Mouse (Mus musculus) kidney, adult 2 months (tissue): ENCODE measurements around the gene Uhrf1. TPM values are rescaled to one million over a fixed set of nuclear protein-coding genes. Genes with fewer than 3 reads are reported as not detected.

ENCODE experiments used
- DNase-seq: peaks from one replicate; pipeline ENCODE4 v3.0.0; 2021
- H3K27ac ChIP-seq: fragments of 200-500 bp; 2 replicates; pipeline ENCODE4 v1.5.1; 2012; ENCODE audit warnings: low read depth, low read length, control low read depth, inconsistent platforms; ENCODE audit not compliant: insufficient read depth
- H3K27me3 ChIP-seq: fragments of 200-500 bp; replicated peaks from 2 replicates; pipeline ENCODE4 v1.6.1; 2012; ENCODE audit warnings: mild to moderate bottlenecking, moderate library complexity, low read length, inconsistent platforms; ENCODE audit not compliant: control insufficient read depth, insufficient read depth
- H3K36me3 ChIP-seq: fragments of 200-500 bp; 2 replicates; pipeline ENCODE4 v1.6.1; 2012; ENCODE audit warnings: mild to moderate bottlenecking, moderate library complexity, low read length, inconsistent platforms; ENCODE audit not compliant: control insufficient read depth, insufficient read depth
- H3K4me1 ChIP-seq: fragments of 200-500 bp; 2 replicates; pipeline ENCODE4 v1.6.1; 2011; ENCODE audit warnings: low read length; ENCODE audit not compliant: control insufficient read depth, insufficient read depth
- H3K4me3 ChIP-seq: fragments of 200-500 bp; 2 replicates; pipeline ENCODE4 v1.5.1; 2011; ENCODE audit warnings: mild to moderate bottlenecking, low read depth, low read length, control low read depth; ENCODE audit not compliant: insufficient read depth
- CTCF ChIP-seq: fragments of 200-500 bp; conservative IDR thresholded peaks from 2 replicates; pipeline ENCODE4 v1.5.1; 2011; ENCODE audit warnings: low read depth, mild to moderate bottlenecking, control low read depth, low read length, moderate library complexity, mixed read lengths; ENCODE audit not compliant: insufficient read depth, insufficient read length
- POLR2A ChIP-seq: fragments of 200-500 bp; IDR thresholded peaks from one replicate; pipeline ENCODE4 v1.6.1; 2011; ENCODE audit warnings: low read depth, low read length, control low read depth
- WGBS: fragments of 180-500 bp; shearing (Covaris S2); methylation state at CpG from one replicate; pipeline ENCODE4 v1.1.7; 2018; 5-methylcytosine and 5-hydroxymethylcytosine counted together
- polyA plus RNA-seq: library from polyadenylated mRNA; depleted of rRNA; stranded (reverse); fragments of >200 nt; gene quantifications from 2 replicates; pipeline ENCODE4 v1.2.3, GENCODE M21; 2012; rRNA removed

Gene Uhrf1
- polyA plus RNA-seq, 1 experiment, result 2.3 TPM

GRCm38 (mm10) chr17:56368291-56368790 lies 65.2 kb downstream of the Uhrf1 start:
- H3K4me3 ChIP-seq, result no peak overlapping the region
- TF ChIP-seq POLR2A, result no peak
- no peak for TF ChIP-seq CTCF
- DNase-seq, result no peak
- 85% methylated on average over 6 of the region's 6 CpGs for WGBS
- H3K27ac ChIP-seq, result no peak overlapping the region
- H3K36me3 ChIP-seq, result no peaks in the 10 kb centered on the region
- 0 out of 2 replicates have a peak, but pooled peaks cover 5% of the 10 kb centered on the region for H3K4me1 ChIP-seq
- H3K27me3 ChIP-seq, result no peaks in the 10 kb centered on the region

- Histone ChIP-seq H3K36me3 (no peaks in the 10 kb centered on the region), H3K4me3 (no peak overlapping the region), H3K27ac (no peak overlapping the region), H3K27me3 (no peaks in the 10 kb centered on the region), H3K4me1 (0 out of 2 replicates have a peak, but pooled peaks cover 5% of the 10 kb centered on the region)
- WGBS, result 93% methylated on average over 3 of the region's 3 CpGs
- TF ChIP-seq POLR2A (no peak), CTCF (no peak)
- no peak for DNase-seq
These were observed 67.0 kb downstream of the Uhrf1 start for GRCm38 (mm10) chr17:56370090-56370489.

- Histone ChIP-seq H3K36me3 (no peaks in the 10 kb centered on the region), H3K27me3 (no peaks in the 10 kb centered on the region)
- 77% methylated on average over 15 of the region's 15 CpGs for WGBS
These were observed 68.0 kb downstream of the Uhrf1 start for GRCm38 (mm10) chr17:56371029-56371660.

GRCm38 (mm10) chr17:56372109-56372508 lies 69.0 kb downstream of the Uhrf1 start:
- 68% methylated on average over 4 of the region's 4 CpGs for WGBS
- Histone ChIP-seq H3K4me3 (no peak overlapping the region), H3K4me1 (no peaks in the 10 kb centered on the region), H3K27me3 (no peaks in the 10 kb centered on the region), H3K27ac (no peak overlapping the region), H3K36me3 (no peaks in the 10 kb centered on the region)
- DNase-seq, result no peak
- TF ChIP-seq POLR2A (no peak), CTCF (no peak)

More at GRCm38 (mm10) chr17:56371029-56371660, 68.0 kb downstream of the Uhrf1 start:
- no peaks in the 10 kb centered on the region for H3K4me1 ChIP-seq
- DNase-seq, result no peak
- H3K27ac ChIP-seq, result no peak overlapping the region
- TF ChIP-seq CTCF (no peak), POLR2A (no peak)
- no peak overlapping the region for H3K4me3 ChIP-seq

Other genes starting within 250 kb of the Uhrf1 start
- 75.6 and 90.3 TPM in 2 replicates for gene Ubxn6, start 228.3 kb upstream of the Uhrf1 start, polyA plus RNA-seq
- 29.1 and 33.5 TPM in 2 replicates for gene Hdgfl2, start 223.7 kb upstream of the Uhrf1 start, polyA plus RNA-seq
- 14.4 and 23.3 TPM in 2 replicates for gene Plin4, start 193.5 kb upstream of the Uhrf1 start, polyA plus RNA-seq
- 8.4 and 10.1 TPM in 2 replicates for gene Plin5, start 185.7 kb upstream of the Uhrf1 start, polyA plus RNA-seq
- gene Lrg1, start 181.3 kb upstream of the Uhrf1 start, polyA plus RNA-seq, result 9.9 and 16.1 TPM in 2 replicates
- gene Sema6b, start 163.0 kb upstream of the Uhrf1 start, polyA plus RNA-seq, result 3.8 and 4.1 TPM in 2 replicates
- gene Tnfaip8l1, start 140.8 kb upstream of the Uhrf1 start, polyA plus RNA-seq, result 1.7 and 2.7 TPM in 2 replicates
- 60.6 and 71.7 TPM in 2 replicates for gene Mydgf, start 119.4 kb upstream of the Uhrf1 start, polyA plus RNA-seq
- gene Dpp9, start 84.4 kb upstream of the Uhrf1 start, polyA plus RNA-seq, result 35.6 and 40.9 TPM in 2 replicates
- gene Fem1a, start 46.5 kb upstream of the Uhrf1 start, polyA plus RNA-seq, result 23.7 and 28.2 TPM in 2 replicates
- 33.3 and 34.7 TPM in 2 replicates for gene Ticam1, start 26.5 kb upstream of the Uhrf1 start, polyA plus RNA-seq
- gene Plin3, start 10.4 kb upstream of the Uhrf1 start, polyA plus RNA-seq, result 34.8 and 43.1 TPM in 2 replicates
- gene Arrdc5, start 3.0 kb upstream of the Uhrf1 start, polyA plus RNA-seq, result not detected in 2 replicates
- gene Kdm4b, start 22.7 kb downstream of the Uhrf1 start, polyA plus RNA-seq, result 21.6 and 24.9 TPM in 2 replicates
- gene Ptprs, start 173.2 kb downstream of the Uhrf1 start, polyA plus RNA-seq, result 38.8 and 48.0 TPM in 2 replicates
- gene Znrf4, start 209.1 kb downstream of the Uhrf1 start, polyA plus RNA-seq, result 0.17 and 0.52 TPM in 2 replicates